Mouse (Mus musculus): ENCODE results near the gene Tulp2. TPM values are rescaled to one million over a fixed set of nuclear protein-coding genes. Genes with fewer than 3 reads are reported as not detected.

Gene Tulp2
- 0.26 and 0.57 TPM in 2 replicates for polyA plus RNA-seq (2014; fragmentation: Nextera tagmentation; extraction: Ambion mirVana)

- H3K9me3 ChIP-seq (ENCODE audit: control insufficient read depth, low read length): no peaks in the 10 kb centered on the region
Measured at GRCm38 (mm10) chr7:45481374-45481927, at the start of gene Tulp2. Tulp2 (plus strand) TSS chr7:45481877.

GRCm38 (mm10) chr7:45433835-45434202 is 47.9 kb upstream of the Tulp2 start:
- H3K27ac ChIP-seq (ENCODE audit: low read depth, low read length): no peak overlapping the region
- DNase-seq (ENCODE audit: low spot score): no peak
- peaks cover 10% of the 10 kb centered on the region for H3K36me3 ChIP-seq (ENCODE audit: control insufficient read depth, insufficient read depth, low read length)
- peak overlapping the region; percentile 92 for H3K4me2 ChIP-seq (ENCODE audit: low read depth)
- under 1% methylated on average over 7 of the region's 7 CpGs for WGBS
- H3K4me3 ChIP-seq (ENCODE audit: low read depth, low read length): peak overlapping the region; percentile 75
- H3K4me1 ChIP-seq (ENCODE audit: control insufficient read depth, insufficient read depth, low read length): peaks cover 18% of the 10 kb centered on the region; the same call in 1 of the 2 replicates
- H3K9me3 ChIP-seq (ENCODE audit: control insufficient read depth, low read length): no peaks in the 10 kb centered on the region
- H3K9ac ChIP-seq (ENCODE audit: low read length): peak overlapping the region; percentile 68
- peak; percentile 24; the same call in 1 of the 2 replicates for ATAC-seq (ENCODE audit: insufficient read depth, low FRiP score, low TSS enrichment)
- H3K27me3 ChIP-seq (ENCODE audit: control insufficient read depth, insufficient read depth, low read length): no peaks in the 10 kb centered on the region

More at GRCm38 (mm10) chr7:45481374-45481927, at the start of gene Tulp2:
- Histone ChIP-seq H3K4me1 (ENCODE audit: control insufficient read depth, insufficient read depth, low read length) (no peaks in the 10 kb centered on the region), H3K27ac (ENCODE audit: low read depth, low read length) (no peak within 1 kb of the TSS), H3K27me3 (ENCODE audit: control insufficient read depth, insufficient read depth, low read length) (no peaks in the 10 kb centered on the region), H3K9ac (ENCODE audit: low read length) (no peak within 1 kb of the TSS), H3K36me3 (ENCODE audit: control insufficient read depth, insufficient read depth, low read length) (no peaks in the 10 kb centered on the region), H3K4me2 (ENCODE audit: low read depth) (no peak within 1 kb of the TSS), H3K4me3 (ENCODE audit: low read depth, low read length) (no peak within 1 kb of the TSS)
- peak; percentile 53 for DNase-seq (ENCODE audit: low spot score)
- ATAC-seq (ENCODE audit: insufficient read depth, low FRiP score, low TSS enrichment): peak; percentile 71
- 53% methylated on average over 15 of the region's 15 CpGs for WGBS

DNA sequence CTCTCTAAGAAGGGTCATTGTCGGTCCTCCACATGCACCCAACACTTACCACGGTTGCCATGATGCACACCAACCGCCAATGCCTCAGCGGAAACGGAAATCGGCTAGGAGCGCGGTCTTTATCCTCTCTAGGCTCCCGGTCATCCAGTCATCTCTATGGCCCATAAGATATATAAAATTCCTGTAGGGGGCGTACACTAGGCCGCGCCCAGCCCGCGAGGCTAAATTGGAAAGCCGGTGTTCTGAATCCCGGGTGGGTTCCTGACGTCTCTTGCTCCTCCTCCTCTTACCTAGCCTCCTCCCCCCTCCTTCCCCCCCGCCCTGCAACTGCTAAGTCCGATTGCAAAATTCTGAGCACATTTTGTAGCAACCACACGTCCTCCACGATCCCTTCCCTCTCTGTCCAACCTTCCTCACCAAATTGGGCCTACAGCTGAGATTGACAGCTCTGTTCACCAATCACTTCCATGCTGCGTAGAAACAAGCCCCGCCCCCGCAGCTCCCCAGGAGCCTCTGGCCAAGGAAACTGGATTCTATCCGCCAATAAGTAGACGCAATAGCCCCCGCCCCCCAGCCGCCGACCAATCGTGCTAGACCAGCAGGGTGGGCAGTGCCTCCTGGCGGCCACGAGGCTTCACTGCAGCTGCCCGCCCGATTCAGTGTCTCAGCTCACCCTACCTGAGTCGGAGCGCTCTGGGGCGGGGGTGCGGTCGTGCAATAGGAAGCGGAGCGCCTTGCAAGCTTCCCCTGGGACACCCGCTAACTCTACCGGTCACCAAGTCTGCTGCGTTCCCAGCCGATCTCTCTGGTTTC is 47.3 kb upstream of the Tulp2 start, which contains the start of gene Gys1:
TSS of gene Gys1 (plus strand) at position 642 of the 813 bp plus-strand sequence.
- H3K9me3 ChIP-seq (ENCODE audit: control insufficient read depth, low read length): no peaks in the 10 kb centered on the region
- ATAC-seq (ENCODE audit: insufficient read depth, low FRiP score, low TSS enrichment) (peak; percentile 94), DNase-seq (ENCODE audit: low spot score) (peak; percentile 100)
- peak within 1 kb of the TSS; percentile 92 for H3K4me2 ChIP-seq (ENCODE audit: low read depth)
- no peaks in the 10 kb centered on the region for H3K27me3 ChIP-seq (ENCODE audit: control insufficient read depth, insufficient read depth, low read length)
- WGBS: under 1% methylated on average over 45 of the region's 45 CpGs
- peak within 1 kb of the TSS; percentile 75 for H3K4me3 ChIP-seq (ENCODE audit: low read depth, low read length)
- H3K9ac ChIP-seq (ENCODE audit: low read length): peak within 1 kb of the TSS; percentile 75
- H3K36me3 ChIP-seq (ENCODE audit: control insufficient read depth, insufficient read depth, low read length): peaks cover 10% of the 10 kb centered on the region
- peak within 1 kb of the TSS; percentile 79 for H3K27ac ChIP-seq (ENCODE audit: low read depth, low read length)
- H3K4me1 ChIP-seq (ENCODE audit: control insufficient read depth, insufficient read depth, low read length): peaks cover 18% of the 10 kb centered on the region; the same call in 1 of the 2 replicates

DNA sequence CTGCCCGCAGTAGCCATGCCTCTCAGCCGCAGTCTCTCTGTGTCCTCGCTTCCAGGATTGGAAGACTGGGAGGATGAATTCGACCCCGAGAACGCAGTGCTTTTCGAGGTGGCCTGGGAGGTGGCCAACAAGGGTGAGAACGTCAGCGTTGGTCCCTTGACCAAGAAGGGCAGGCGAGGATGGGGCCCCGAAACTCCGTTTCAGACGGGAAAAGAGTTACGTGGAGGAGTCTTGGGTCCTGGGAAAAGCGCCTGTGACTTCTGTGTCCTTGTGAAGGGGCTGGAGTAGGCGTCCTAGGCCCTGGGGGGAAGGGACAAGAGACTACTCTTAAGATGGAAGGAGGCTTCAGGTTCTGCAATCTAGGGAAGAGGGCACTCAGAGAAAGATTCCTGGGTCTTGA is 46.6 kb upstream of the Tulp2 start:
- Histone ChIP-seq H3K4me1 (ENCODE audit: control insufficient read depth, insufficient read depth, low read length) (peaks cover 18% of the 10 kb centered on the region; the same call in 1 of the 2 replicates), H3K36me3 (ENCODE audit: control insufficient read depth, insufficient read depth, low read length) (peaks cover 6% of the 10 kb centered on the region), H3K4me2 (ENCODE audit: low read depth) (peak overlapping the region; percentile 92), H3K9me3 (ENCODE audit: control insufficient read depth, low read length) (no peaks in the 10 kb centered on the region), H3K27me3 (ENCODE audit: control insufficient read depth, insufficient read depth, low read length) (no peaks in the 10 kb centered on the region), H3K27ac (ENCODE audit: low read depth, low read length) (peak overlapping the region; percentile 35; the same call in 1 of the 2 replicates), H3K4me3 (ENCODE audit: low read depth, low read length) (peak overlapping the region; percentile 75), H3K9ac (ENCODE audit: low read length) (peak overlapping the region; percentile 75)
- ATAC-seq (ENCODE audit: insufficient read depth, low FRiP score, low TSS enrichment): no peak; the same call in none of the 2 replicates
- 6% methylated on average over 16 of the region's 16 CpGs for WGBS
- no peak for DNase-seq (ENCODE audit: low spot score)

- no peak overlapping the region for H3K4me2 ChIP-seq (ENCODE audit: low read depth)
- no peaks in the 10 kb centered on the region for H3K9me3 ChIP-seq (ENCODE audit: control insufficient read depth, low read length)
- no peak overlapping the region for H3K9ac ChIP-seq (ENCODE audit: low read length)
- ATAC-seq (ENCODE audit: insufficient read depth, low FRiP score, low TSS enrichment) (no peak), DNase-seq (ENCODE audit: low spot score) (no peak)
- H3K27me3 ChIP-seq (ENCODE audit: control insufficient read depth, insufficient read depth, low read length): no peaks in the 10 kb centered on the region
- 96% methylated on average over 5 of the region's 5 CpGs for WGBS
- H3K36me3 ChIP-seq (ENCODE audit: control insufficient read depth, insufficient read depth, low read length): peaks cover under 1% of the 10 kb centered on the region; the same call in 1 of the 2 replicates
- no peak overlapping the region for H3K27ac ChIP-seq (ENCODE audit: low read depth, low read length)
- H3K4me1 ChIP-seq (ENCODE audit: control insufficient read depth, insufficient read depth, low read length): peaks cover 18% of the 10 kb centered on the region; the same call in 1 of the 2 replicates
- H3K4me3 ChIP-seq (ENCODE audit: low read depth, low read length): no peak overlapping the region
Measured at GRCm38 (mm10) chr7:45436444-45436843, 45.2 kb upstream of the Tulp2 start.

DNA sequence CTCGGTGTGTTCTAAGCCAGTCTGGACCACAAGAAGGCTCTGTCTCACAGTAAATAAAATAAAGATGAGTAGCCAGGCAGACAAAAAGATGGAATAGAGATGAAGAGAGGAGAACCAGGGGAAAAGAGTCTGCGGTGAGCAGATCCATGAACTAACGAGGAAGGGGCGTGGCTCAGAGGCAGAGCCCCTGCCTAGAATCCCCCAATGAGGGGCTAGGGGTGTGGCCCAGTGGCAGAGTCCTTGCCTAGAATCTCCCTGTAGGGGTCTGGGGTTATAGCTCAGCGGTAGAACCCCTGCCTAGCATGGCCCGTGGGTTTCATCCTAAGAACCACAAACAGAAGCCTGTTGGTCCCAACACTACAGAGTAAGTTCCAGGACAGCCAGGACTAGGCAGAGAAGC is 44.6 kb upstream of the Tulp2 start:
- 27% methylated on average over 6 of the region's 6 CpGs for WGBS
- ATAC-seq (ENCODE audit: insufficient read depth, low FRiP score, low TSS enrichment): no peak
- H3K4me1 ChIP-seq (ENCODE audit: control insufficient read depth, insufficient read depth, low read length): peaks cover 18% of the 10 kb centered on the region; the same call in 1 of the 2 replicates
- no peaks in the 10 kb centered on the region for H3K9me3 ChIP-seq (ENCODE audit: control insufficient read depth, low read length)
- H3K4me2 ChIP-seq (ENCODE audit: low read depth): no peak overlapping the region
- no peaks in the 10 kb centered on the region for H3K27me3 ChIP-seq (ENCODE audit: control insufficient read depth, insufficient read depth, low read length)
- no peak for DNase-seq (ENCODE audit: low spot score)
- no peak overlapping the region for H3K27ac ChIP-seq (ENCODE audit: low read depth, low read length)
- no peak overlapping the region for H3K4me3 ChIP-seq (ENCODE audit: low read depth, low read length)
- no peaks in the 10 kb centered on the region for H3K36me3 ChIP-seq (ENCODE audit: control insufficient read depth, insufficient read depth, low read length)
- H3K9ac ChIP-seq (ENCODE audit: low read length): no peak overlapping the region

DNA sequence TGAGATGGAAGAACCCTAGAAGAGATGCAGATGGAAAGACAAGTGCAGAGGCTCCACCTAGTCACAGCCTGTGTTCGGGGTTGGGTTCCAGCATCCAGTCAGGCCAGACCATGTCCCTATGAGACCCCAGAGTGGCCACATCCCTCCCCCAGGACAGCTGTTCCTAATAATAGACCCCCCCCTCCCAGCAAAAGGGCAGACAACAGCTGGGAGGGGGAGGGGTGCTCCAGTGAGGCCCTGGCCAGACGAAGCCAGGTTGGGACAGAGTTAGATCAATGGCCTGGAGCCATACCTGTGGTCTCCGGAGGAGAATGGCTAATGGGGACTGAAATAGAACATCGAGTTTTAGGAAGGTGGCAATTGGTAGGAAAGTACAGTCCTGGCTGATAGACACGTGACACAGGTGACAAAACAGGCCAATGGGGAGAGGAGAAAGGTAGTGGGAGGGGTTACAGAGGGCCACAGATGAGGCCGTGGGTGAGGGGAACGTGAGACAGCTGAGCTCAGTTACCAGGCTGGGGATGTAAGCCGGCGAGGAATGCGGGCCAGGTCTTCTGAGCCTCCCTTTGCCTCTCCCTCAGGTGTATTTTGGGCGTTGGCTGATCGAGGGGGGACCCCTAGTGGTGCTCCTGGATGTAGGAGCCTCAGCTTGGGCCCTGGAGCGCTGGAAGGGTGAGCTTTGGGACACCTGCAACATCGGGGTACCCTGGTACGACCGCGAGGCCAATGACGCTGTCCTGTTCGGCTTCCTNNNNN is 44.0 kb upstream of the Tulp2 start, which contains the start of gene Ruvbl2:
TSS of gene Ruvbl2 (minus strand) at position 576 of the 756 bp plus-strand sequence.
- Histone ChIP-seq H3K27me3 (ENCODE audit: control insufficient read depth, insufficient read depth, low read length) (no peaks in the 10 kb centered on the region), H3K27ac (ENCODE audit: low read depth, low read length) (no peak within 1 kb of the TSS), H3K4me2 (ENCODE audit: low read depth) (no peak within 1 kb of the TSS), H3K4me3 (ENCODE audit: low read depth, low read length) (no peak within 1 kb of the TSS), H3K9me3 (ENCODE audit: control insufficient read depth, low read length) (no peaks in the 10 kb centered on the region), H3K36me3 (ENCODE audit: control insufficient read depth, insufficient read depth, low read length) (no peaks in the 10 kb centered on the region), H3K4me1 (ENCODE audit: control insufficient read depth, insufficient read depth, low read length) (peaks cover 18% of the 10 kb centered on the region; the same call in 1 of the 2 replicates), H3K9ac (ENCODE audit: low read length) (no peak within 1 kb of the TSS)
- ATAC-seq (ENCODE audit: insufficient read depth, low FRiP score, low TSS enrichment) (no peak), DNase-seq (ENCODE audit: low spot score) (no peak)
- WGBS: 27% methylated on average over 19 of the region's 19 CpGs
